Mouse (Mus musculus): ENCODE results near the gene 4933403O08Rik.

The 4933403O08Rik gene

GRCm38 (mm10) chrX:112238749-112239148 is at the start of gene 4933403O08Rik:
Gene 4933403O08Rik, plus strand, starts transcription at chrX:112239049.
- DNase-seq: no peak

- DNase-seq: no peak
Measured at GRCm38 (mm10) chrX:112242916-112243315, 4.1 kb downstream of the 4933403O08Rik start.

GRCm38 (mm10) chrX:112255513-112255912 is 16.7 kb downstream of the 4933403O08Rik start:
- no peak for DNase-seq

- no peak for DNase-seq
Measured at GRCm38 (mm10) chrX:112273550-112273949, 34.7 kb downstream of the 4933403O08Rik start.
